Mouse (Mus musculus): Measurements from ENCODE around the gene Hkdc1. TPM values are rescaled to one million over a fixed set of nuclear protein-coding genes. Genes with fewer than 3 reads are reported as not detected.

The Hkdc1 gene
- polyA plus RNA-seq, 1 experiment from 2014 or later, result 0.15 TPM

DNA sequence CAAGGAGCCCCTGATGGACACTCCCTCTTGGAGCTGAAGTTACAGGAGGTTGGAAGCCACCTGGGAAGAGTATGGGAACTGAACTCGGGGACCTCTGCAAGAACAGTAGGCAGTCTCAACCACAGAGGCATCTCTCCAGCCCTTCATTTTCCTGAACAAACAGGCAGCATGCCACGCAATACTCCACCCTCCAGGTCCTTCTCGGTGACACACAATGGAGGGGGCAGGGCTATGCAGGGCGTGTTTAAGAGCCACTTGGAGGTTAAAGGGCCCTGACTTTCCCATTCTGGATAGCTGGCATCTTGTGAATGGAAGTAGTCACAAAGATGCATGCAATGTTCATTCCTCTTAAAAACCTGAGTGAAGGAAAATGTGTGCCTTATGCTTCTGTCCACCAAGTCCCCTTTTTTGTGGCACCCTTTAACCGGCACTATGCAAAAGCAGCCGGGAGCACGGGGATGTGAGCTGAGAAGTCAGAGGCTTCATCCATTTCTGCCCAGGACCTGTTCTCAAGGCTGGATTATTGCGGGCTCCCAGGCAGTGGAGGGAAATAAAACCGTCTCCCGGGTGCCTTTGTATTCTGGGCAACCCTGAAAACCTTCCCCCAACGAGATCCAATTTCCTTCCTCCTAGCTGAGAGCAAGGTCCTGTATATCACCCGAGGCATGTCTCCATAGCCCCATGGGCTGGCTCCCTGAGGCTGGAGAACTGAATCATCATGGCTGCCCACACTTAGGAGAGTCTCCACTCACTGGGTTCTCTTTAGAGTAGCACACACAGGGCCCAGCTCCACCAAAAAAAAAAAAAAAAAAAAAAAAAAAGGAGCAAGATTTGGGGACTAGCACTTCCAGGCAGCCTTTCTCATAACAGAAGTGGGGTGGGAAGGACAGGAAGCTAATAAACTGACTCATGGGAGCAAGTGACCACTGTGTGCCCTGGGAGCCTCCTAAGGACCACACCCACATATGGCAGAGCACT is 85.4 kb downstream of the Hkdc1 start:
- 0 out of 2 replicates have a peak overlapping the region, but pooled peaks have one; percentile 18 for H3K9ac ChIP-seq (ENCODE audit: low read length)
- H3K27ac ChIP-seq (ENCODE audit: low read depth, low read length), result no peak overlapping the region
- H3K4me2 ChIP-seq (ENCODE audit: low read length), result no peak overlapping the region
- no peak overlapping the region for H3K4me3 ChIP-seq (ENCODE audit: low read depth, low read length)
- H3K4me1 ChIP-seq (ENCODE audit: control insufficient read depth, insufficient read depth, low read length), result peaks cover 14% of the 10 kb centered on the region
- H3K9me3 ChIP-seq (replicated peaks; ENCODE audit: control insufficient read depth, low read length), result no peaks in the 10 kb centered on the region
- no peaks in the 10 kb centered on the region for H3K36me3 ChIP-seq (ENCODE audit: control insufficient read depth, insufficient read depth, low read length)
- DNase-seq (ENCODE audit: low spot score), result no peak
- H3K27me3 ChIP-seq (replicated peaks; ENCODE audit: control insufficient read depth, insufficient read depth, low read length), result no peaks in the 10 kb centered on the region
- ATAC-seq, result no peak
- WGBS, result 13% methylated on average over 12 of the region's 12 CpGs

- no peak for ATAC-seq
- 11% methylated on average over 6 of the region's 6 CpGs for WGBS
- Histone ChIP-seq H3K36me3 (ENCODE audit: control insufficient read depth, insufficient read depth, low read length) (no peaks in the 10 kb centered on the region), H3K27ac (ENCODE audit: low read depth, low read length) (no peak overlapping the region), H3K4me2 (ENCODE audit: low read length) (no peak overlapping the region), H3K9me3 (replicated peaks; ENCODE audit: control insufficient read depth, low read length) (no peaks in the 10 kb centered on the region), H3K27me3 (replicated peaks; ENCODE audit: control insufficient read depth, insufficient read depth, low read length) (no peaks in the 10 kb centered on the region), H3K4me1 (ENCODE audit: control insufficient read depth, insufficient read depth, low read length) (peaks cover 9% of the 10 kb centered on the region; the same call in 1 of the 2 replicates), H3K4me3 (ENCODE audit: low read depth, low read length) (no peak overlapping the region), H3K9ac (ENCODE audit: low read length) (no peak overlapping the region)
- no peak for DNase-seq (ENCODE audit: low spot score)
Measured at GRCm38 (mm10) chr10:62335423-62335776, 86.9 kb downstream of the Hkdc1 start.

DNA sequence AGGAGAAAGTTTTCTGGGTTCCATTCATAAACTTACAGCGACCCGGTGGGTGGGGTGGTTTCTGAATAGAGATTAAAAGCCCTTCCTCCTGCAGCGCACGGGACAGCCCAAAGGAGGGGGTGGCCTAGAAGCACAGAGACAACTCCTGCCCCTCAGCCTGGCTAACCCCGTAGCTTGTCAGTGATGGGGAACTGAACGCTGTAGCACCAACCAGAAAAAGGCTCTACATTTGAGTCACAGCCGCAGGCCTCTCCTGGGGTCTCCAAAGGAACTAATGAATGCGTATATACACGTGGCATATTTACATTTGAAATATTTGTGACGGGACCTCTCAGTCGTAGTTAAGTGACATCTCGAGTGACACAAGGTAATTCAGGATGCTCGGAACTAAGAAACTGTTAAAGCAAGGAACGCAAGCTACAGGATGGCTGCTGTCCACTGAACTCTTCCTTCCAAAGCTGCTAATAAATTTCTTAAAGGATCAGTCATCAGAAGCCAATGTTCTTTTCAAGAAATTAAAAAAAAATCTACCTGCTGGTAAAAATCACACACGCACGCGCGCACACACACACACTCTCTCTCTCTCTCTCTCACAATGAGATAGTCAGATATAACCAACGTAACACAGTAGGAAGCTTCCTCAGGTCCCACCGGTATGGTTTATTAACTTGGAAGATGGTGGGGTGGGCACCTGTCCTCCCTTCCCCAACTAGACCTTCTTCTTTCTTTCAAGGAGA is 87.4 kb downstream of the Hkdc1 start:
- ATAC-seq (no peak), DNase-seq (ENCODE audit: low spot score) (no peak)
- WGBS, result 34% methylated on average over 20 of the region's 20 CpGs
- H3K9me3 ChIP-seq (replicated peaks; ENCODE audit: control insufficient read depth, low read length), result no peaks in the 10 kb centered on the region
- H3K4me3 ChIP-seq (ENCODE audit: low read depth, low read length), result no peak overlapping the region
- H3K36me3 ChIP-seq (ENCODE audit: control insufficient read depth, insufficient read depth, low read length), result no peaks in the 10 kb centered on the region
- H3K4me2 ChIP-seq (ENCODE audit: low read length), result no peak overlapping the region
- H3K27me3 ChIP-seq (replicated peaks; ENCODE audit: control insufficient read depth, insufficient read depth, low read length), result no peaks in the 10 kb centered on the region
- H3K27ac ChIP-seq (ENCODE audit: low read depth, low read length), result no peak overlapping the region
- H3K9ac ChIP-seq (ENCODE audit: low read length), result no peak overlapping the region
- H3K4me1 ChIP-seq (ENCODE audit: control insufficient read depth, insufficient read depth, low read length), result peaks cover 9% of the 10 kb centered on the region; the same call in 1 of the 2 replicates

- Histone ChIP-seq H3K4me1 (ENCODE audit: control insufficient read depth, insufficient read depth, low read length) (0 out of 2 replicates have a peak, but pooled peaks cover 6% of the 10 kb centered on the region), H3K9me3 (replicated peaks; ENCODE audit: control insufficient read depth, low read length) (no peaks in the 10 kb centered on the region), H3K36me3 (ENCODE audit: control insufficient read depth, insufficient read depth, low read length) (no peaks in the 10 kb centered on the region), H3K4me2 (ENCODE audit: low read length) (no peak overlapping the region), H3K4me3 (ENCODE audit: low read depth, low read length) (no peak overlapping the region), H3K27me3 (replicated peaks; ENCODE audit: control insufficient read depth, insufficient read depth, low read length) (no peaks in the 10 kb centered on the region), H3K27ac (ENCODE audit: low read depth, low read length) (no peak overlapping the region), H3K9ac (ENCODE audit: low read length) (no peak overlapping the region)
- 68% methylated on average over 14 of the region's 14 CpGs for WGBS
- DNase-seq (ENCODE audit: low spot score), result no peak
- no peak for ATAC-seq
Measured at GRCm38 (mm10) chr10:62333269-62333668, 89.0 kb downstream of the Hkdc1 start.

Other genes starting within 250 kb of the Hkdc1 start
- 10.1 and 13.7 TPM in 2 replicates for gene Tspan15, start 191.2 kb downstream of the Hkdc1 start, polyA plus RNA-seq (2014; fragmentation: Nextera tagmentation; extraction: Ambion mirVana)
- gene Tacr2, start 170.1 kb downstream of the Hkdc1 start, polyA plus RNA-seq (2014; fragmentation: Nextera tagmentation; extraction: Ambion mirVana), result not detected in 2 replicates
- gene Hk1, start 42.6 kb downstream of the Hkdc1 start, polyA plus RNA-seq (2014; fragmentation: Nextera tagmentation; extraction: Ambion mirVana), result 31.0 and 48.9 TPM in 2 replicates
- gene 4930507D05Rik, start 27.0 kb upstream of the Hkdc1 start, polyA plus RNA-seq (2014; fragmentation: Nextera tagmentation; extraction: Ambion mirVana), result 1.1 and 1.4 TPM in 2 replicates
- gene Supv3l1, start 27.2 kb upstream of the Hkdc1 start, polyA plus RNA-seq (2014; fragmentation: Nextera tagmentation; extraction: Ambion mirVana), result 22.3 and 22.6 TPM in 2 replicates
- gene Vps26a, start 64.3 kb upstream of the Hkdc1 start, polyA plus RNA-seq (2014; fragmentation: Nextera tagmentation; extraction: Ambion mirVana), result 77.8 and 86.1 TPM in 2 replicates
- gene Srgn, start 105.0 kb upstream of the Hkdc1 start, polyA plus RNA-seq (2014; fragmentation: Nextera tagmentation; extraction: Ambion mirVana), result 7.5 and 10.3 TPM in 2 replicates
- gene Kif1bp, start 156.0 kb upstream of the Hkdc1 start, polyA plus RNA-seq (2014; fragmentation: Nextera tagmentation; extraction: Ambion mirVana), result 74.4 and 74.9 TPM in 2 replicates
- gene Ddx21, start 179.8 kb upstream of the Hkdc1 start, polyA plus RNA-seq (2014; fragmentation: Nextera tagmentation; extraction: Ambion mirVana), result 20.6 and 22.5 TPM in 2 replicates
- gene Ddx50, start 228.7 kb upstream of the Hkdc1 start, polyA plus RNA-seq (2014; fragmentation: Nextera tagmentation; extraction: Ambion mirVana), result 93.8 and 118 TPM in 2 replicates

Data from forebrain, embryonic 14.5 days (tissue).